In the genomic region with DNA sequence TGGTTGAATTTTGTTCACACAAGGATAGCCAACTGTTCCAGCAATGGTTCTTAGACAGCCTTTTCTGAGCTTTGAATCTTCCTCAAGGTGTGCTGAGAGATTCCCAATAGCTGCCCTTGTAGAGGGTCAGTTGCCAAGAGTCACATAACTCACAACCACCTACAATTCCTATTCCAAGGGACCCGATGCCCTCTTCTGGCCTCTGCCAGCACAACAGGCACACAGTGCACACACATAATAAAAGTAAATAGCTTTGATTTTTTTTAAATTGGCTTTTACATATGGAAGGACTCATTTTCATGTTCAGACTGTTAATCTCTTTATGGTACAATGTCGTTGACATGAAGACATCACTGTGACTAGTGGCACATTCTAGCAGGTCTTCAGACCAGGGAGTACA, we compare ENCODE assay signal across 12 mouse cellular contexts.
DNase-seq lines count a peak whose midpoint lies in the region; ATAC-seq and TF ChIP-seq lines count a peak whose summit lies in the region.
"Had no signal": no experiment of that assay in that cellular context is flagged by ENCODE, and none has a peak within 500 bp of the region (broad histone marks: within the 10 kb centered on the region; RNA-seq: fewer than 3 reads in every experiment).

No protein-coding gene starts in this region.

- peaks cover 6% of the 10 kb centered on the region for H3K9me3 ChIP-seq in kidney, embryonic 15.5 days (replicated peaks)
- H3K9me3 ChIP-seq: lung, embryonic 15.5 days had no signal

- peak; percentile 37; the same call in 1 of the 2 replicates for TF ChIP-seq CTCF in bone marrow macrophage, adult 2 months (IDR thresholded peaks at IDR 0.05; ENCODE audit: low read depth, low read length)

- peaks cover 24% of the 10 kb centered on the region for H3K36me3 ChIP-seq in kidney, embryonic 15.5 days

- no peak overlapping the region for H3K9ac ChIP-seq in kidney, embryonic 15.5 days
- H3K9ac ChIP-seq: lung, embryonic 15.5 days had no signal

- DNase-seq in embryo, embryonic 10.5 days (ENCODE audit: low spot score) = peak; percentile 35
- DNase-seq in embryo, embryonic 9.5 days (ENCODE audit: extremely low spot score) = no peak
- peak; percentile 42 to 51 for DNase-seq in kidney, postnatal 4 days
- DNase-seq in 3T3-L1 (ENCODE audit: low read depth, low spot score) = peak; percentile 57
- DNase-seq in Muller cell, postnatal 12 days (ENCODE audit: inconsistent ontology term) = no peak
- no peak for DNase-seq in frontal cortex, postnatal 14 days (ENCODE audit: low spot score in 2 of 2)
- DNase-seq: cerebellum, adult 9-11 months; right cerebral cortex, postnatal 14 days; thymus, postnatal 36 days had no signal

- no peak overlapping the region for H3K27ac ChIP-seq in kidney, embryonic 15.5 days
- no peak overlapping the region for H3K27ac ChIP-seq in bone marrow macrophage, adult 2 months (ENCODE audit: insufficient read depth, low read depth, low read length)
- H3K27ac ChIP-seq: lung, embryonic 15.5 days had no signal

- no peak overlapping the region for H3K4me3 ChIP-seq in kidney, embryonic 15.5 days (replicated peaks)
- no peak overlapping the region for H3K4me3 ChIP-seq in bone marrow macrophage, adult 2 months (ENCODE audit: insufficient read depth, low read length)
- H3K4me3 ChIP-seq: lung, embryonic 15.5 days had no signal

- WGBS in kidney, embryonic 15.5 days = 87% methylated on average over 2 of the region's 2 CpGs

- no peak for ATAC-seq in kidney, embryonic 15.5 days (replicated peaks; ENCODE audit: low FRiP score)

- 0 out of 2 replicates have a peak, but pooled peaks cover 7% of the 10 kb centered on the region for H3K4me1 ChIP-seq in kidney, embryonic 15.5 days
- H3K4me1 ChIP-seq in bone marrow macrophage, adult 2 months (ENCODE audit: control insufficient read depth, insufficient read depth, low read length) = no peaks in the 10 kb centered on the region

- no peak for TF ChIP-seq POLR2A in bone marrow macrophage, adult 2 months (IDR thresholded peaks at IDR 0.05; ENCODE audit: borderline replicate concordance, low read depth, low read length)

- H3K4me2 ChIP-seq in kidney, embryonic 15.5 days = no peak overlapping the region
- H3K4me2 ChIP-seq: lung, embryonic 15.5 days had no signal

- no peaks in the 10 kb centered on the region for H3K27me3 ChIP-seq in kidney, embryonic 15.5 days
- H3K27me3 ChIP-seq: lung, embryonic 15.5 days had no signal

Comparison
In these comparisons a context has a peak if more than half of its experiments do, and no peak if none do; other contexts are left out.
1. DNase-seq: peak in embryo, embryonic 10.5 days (single experiment), kidney, postnatal 4 days (2 of 2) and 3T3-L1 (single experiment); none in embryo, embryonic 9.5 days (single experiment), Muller cell, postnatal 12 days (single experiment) and frontal cortex, postnatal 14 days (0 of 2).